Mouse (Mus musculus) liver, embryonic 14.5 days (tissue): ENCODE measurements at regions not wholly inside any gene's neighbourhood (a gene's known extent, or its start where the extent isn't known, plus 50 kb on each side); places are given as distances from the start of the nearest gene placed in this dataset.

Experiments used
- CTCF ChIP-seq: IDR thresholded peaks from 2 replicates; pipeline ENCODE4 v1.5.1; 2016; ENCODE audit warnings: antibody characterized with exemption, low read depth, control low read depth
- EP300 ChIP-seq: IDR thresholded peaks from 2 replicates; pipeline ENCODE4 v1.6.1; 2016; ENCODE audit warnings: antibody characterized with exemption, low read depth

GRCm38 (mm10) chr1:183938361-183938760 is 74.7 kb upstream of the Dusp10 start:
- TF ChIP-seq CTCF, result no peak
- TF ChIP-seq EP300, result no peak
